Mouse (Mus musculus): ENCODE measurements around the gene Stag1.

Stag1 gene

GRCm38 (mm10) chr9:100962903-100963427, 365.4 kb downstream of the Stag1 start:
- DNase-seq (ENCODE audit: low spot score) = no peak

DNA sequence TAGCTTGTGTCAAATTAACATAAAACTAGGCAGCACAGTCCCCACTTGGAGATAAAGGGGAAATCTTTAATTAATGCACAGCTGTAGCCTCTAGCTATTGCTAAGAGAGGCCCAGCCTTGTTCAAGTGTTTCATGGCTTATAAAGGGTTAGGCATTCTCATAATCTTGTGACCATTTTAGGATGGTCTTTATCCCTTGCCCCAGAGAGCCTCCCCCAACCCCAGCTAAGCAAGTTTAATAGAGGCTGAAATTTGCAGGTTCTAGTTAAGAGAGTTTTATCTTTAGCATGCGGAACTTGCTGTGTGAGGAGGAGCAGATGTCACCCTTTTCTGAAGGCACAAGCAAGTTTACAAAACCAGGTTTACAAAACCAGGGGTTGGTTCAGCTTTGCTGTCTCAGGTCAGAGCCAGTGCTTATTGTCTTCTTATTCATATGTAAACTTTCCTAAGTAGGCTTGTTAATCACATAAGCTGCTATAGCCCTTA, 365.9 kb downstream of the Stag1 start:
- DNase-seq (ENCODE audit: low spot score) = no peak

DNA sequence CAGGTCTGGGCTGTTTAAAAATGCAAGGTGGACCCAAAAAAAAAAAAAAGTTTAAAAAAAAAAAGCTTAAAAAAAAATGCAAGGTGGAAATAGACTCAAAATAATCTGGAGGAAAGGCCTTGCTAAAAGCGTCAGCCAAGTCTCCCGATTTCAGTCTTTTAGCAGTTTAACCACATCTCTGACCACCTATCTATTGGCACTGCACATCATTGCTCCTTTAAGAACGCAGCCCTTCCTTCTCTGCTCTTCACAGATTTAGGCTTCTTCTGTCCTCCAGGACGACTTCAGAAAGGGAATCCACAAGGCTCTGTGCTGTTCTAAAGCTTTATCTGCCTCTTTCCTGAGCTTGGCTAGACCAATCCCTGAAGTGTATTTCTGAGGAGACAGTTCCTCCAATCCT, 366.5 kb downstream of the Stag1 start:
- no peak for DNase-seq (ENCODE audit: low spot score)

- DNase-seq (ENCODE audit: low spot score) = no peak
These were observed 371.9 kb downstream of the Stag1 start for GRCm38 (mm10) chr9:100969461-100969860.

GRCm38 (mm10) chr9:100978666-100979065, 381.1 kb downstream of the Stag1 start:
- DNase-seq (ENCODE audit: low spot score) = no peak

- no peak for DNase-seq (ENCODE audit: low spot score)
These were observed 381.7 kb downstream of the Stag1 start for GRCm38 (mm10) chr9:100979260-100979659.

DNA sequence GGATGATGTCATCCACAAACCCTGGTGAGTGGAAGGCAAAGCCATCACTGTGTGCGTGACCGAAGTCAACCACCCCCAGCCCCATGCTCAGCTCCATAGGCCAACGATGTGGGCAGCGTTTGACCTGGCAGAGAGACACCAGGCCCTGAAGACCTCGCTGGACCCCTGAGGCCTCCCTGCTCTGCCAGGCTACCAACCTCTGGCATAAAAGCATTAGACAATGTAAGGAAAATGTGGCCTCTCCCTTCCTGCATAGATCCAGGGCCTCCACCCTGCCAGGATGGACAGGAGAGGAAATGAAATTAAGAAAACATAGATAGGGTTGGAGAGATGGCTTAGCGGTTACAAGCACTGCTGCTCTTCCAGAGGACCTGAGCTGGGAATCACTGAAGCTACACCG, 385.2 kb downstream of the Stag1 start:
- no peak for DNase-seq (ENCODE audit: low spot score)

- DNase-seq (ENCODE audit: low spot score) = no peak
These were observed 387.0 kb downstream of the Stag1 start for GRCm38 (mm10) chr9:100984381-100985310.

GRCm38 (mm10) chr9:100987006-100987405, 389.4 kb downstream of the Stag1 start:
- DNase-seq (ENCODE audit: low spot score) = no peak

DNA sequence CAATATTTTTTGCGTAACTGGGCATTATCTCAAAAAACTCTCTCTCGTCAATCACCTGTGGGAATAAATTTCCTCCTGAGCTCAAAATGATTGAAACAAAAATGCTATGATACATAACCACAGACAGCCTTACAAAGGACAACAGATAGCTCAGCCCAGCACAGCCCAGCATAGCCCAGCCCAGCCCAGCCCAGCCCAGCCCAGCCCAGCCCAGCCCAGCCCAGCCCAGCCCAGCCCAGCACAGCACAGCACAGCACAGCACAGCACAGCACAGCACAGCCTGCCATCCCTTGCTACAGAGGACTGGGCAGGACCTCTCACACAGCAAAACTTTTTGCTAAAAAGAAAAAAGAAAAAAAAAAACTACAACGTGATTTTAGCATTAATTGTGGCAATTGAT, 390.3 kb downstream of the Stag1 start:
- no peak for DNase-seq (ENCODE audit: low spot score)

GRCm38 (mm10) chr9:100990609-100991008, 393.0 kb downstream of the Stag1 start:
- DNase-seq (ENCODE audit: low spot score) = no peak

GRCm38 (mm10) chr9:100991321-100991720, 393.7 kb downstream of the Stag1 start:
- no peak for DNase-seq (ENCODE audit: low spot score)

- DNase-seq (ENCODE audit: low spot score) = no peak
These were observed 394.6 kb downstream of the Stag1 start for GRCm38 (mm10) chr9:100992191-100992590.

- no peak for DNase-seq (ENCODE audit: low spot score)
These were observed 396.3 kb downstream of the Stag1 start for GRCm38 (mm10) chr9:100993937-100994336.

DNA sequence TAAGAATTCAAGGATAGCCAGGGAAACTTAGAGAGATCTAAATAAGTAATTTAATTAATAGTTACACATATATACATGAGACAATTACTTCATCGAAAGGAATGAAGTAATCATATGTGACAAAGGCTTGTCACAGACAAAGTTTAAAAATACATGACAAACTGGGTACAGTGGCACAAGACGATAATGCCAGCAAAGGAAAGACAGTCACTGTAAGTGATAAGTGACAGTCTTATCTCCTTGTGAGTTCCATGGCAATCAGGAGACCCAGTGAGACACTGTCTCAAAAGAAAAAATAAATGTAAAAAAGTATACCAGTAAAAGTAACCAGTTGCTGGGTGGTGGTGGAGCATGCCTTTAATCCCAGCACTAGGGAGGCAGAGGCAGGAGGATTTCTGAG, 399.5 kb downstream of the Stag1 start:
- no peak for DNase-seq (ENCODE audit: low spot score)

DNA sequence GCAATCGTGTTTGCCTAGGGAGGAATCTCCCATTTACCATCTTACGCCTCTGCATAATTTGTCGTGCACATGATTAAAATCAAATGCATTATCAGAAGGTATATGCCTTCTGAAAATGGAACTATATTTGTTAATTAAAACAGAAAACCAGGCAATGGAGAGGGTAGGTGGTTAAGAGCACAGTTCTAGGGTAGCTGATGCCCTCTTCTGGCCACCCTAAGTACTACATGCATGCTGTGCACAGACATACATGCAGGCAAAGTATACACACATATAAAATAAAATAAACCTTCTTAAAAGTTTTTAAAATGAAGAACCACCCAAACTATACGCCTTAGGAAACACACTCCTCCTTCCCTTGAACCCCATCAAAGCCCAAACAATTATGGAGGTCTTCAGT, 404.5 kb downstream of the Stag1 start:
- DNase-seq (ENCODE audit: low spot score) = peak; percentile 28

DNA sequence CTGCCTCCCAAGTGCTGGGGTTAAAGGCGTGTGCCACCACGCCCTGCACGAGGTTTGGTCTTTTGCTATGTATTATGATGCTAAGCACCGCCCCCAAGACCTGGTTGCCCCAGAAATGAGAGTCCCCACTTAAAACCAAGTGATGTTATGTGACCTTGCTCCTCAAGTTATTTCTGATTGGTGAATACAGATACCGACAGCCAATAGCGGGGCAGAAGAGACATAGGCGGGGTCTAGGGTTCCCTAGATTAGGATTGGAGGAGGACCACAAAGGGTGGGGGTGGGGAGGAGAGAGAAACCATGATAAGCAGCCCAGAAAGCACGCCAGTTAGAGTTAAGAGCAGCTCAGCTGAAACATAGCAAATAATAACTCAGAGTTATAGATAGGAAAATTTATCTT, 405.2 kb downstream of the Stag1 start:
- DNase-seq (ENCODE audit: low spot score) = no peak

DNA sequence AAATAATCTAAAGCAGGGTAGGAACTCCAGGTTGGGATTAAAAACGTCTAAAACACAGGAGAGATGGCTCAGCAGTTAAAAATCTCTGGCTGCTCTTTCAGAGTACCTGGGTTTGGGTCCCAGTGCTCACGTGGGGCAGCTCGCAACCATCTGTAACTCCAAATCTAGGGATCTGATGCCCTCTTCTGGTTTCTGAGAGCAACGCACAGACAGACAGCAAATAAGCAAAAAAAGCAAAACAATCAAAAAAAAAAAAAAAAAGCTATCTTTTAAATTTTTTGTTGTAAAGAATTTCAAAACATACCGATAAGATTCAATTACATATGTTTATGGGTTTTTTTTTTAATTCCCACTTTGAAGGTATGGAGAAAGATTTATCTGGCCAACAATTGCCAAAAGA, 405.7 kb downstream of the Stag1 start:
- DNase-seq (ENCODE audit: low spot score) = no peak

DNA sequence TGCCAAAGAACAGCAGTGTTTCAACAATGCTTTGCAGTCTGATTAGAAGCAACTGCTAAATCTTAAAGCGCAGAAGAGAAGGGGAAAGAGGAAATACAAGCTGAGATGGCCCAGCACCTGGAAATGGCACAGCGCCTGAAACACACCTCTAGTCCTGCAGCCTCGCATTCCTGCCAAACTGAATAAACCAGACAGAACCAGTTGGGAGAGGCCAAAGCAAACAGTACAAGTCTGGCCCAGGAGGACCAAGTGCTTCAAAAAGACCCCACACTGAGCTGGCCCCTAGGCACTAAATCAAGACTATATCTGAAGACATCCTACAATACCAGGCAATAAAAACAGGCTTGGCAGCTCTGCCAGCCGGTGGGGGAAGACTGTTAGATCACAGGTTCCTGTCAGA, 408.3 kb downstream of the Stag1 start:
- DNase-seq (ENCODE audit: low spot score) = no peak

All from embryo, embryonic 10.5 days (tissue).